ENCODE assay signal across 25 mouse cellular contexts in the genomic region with DNA sequence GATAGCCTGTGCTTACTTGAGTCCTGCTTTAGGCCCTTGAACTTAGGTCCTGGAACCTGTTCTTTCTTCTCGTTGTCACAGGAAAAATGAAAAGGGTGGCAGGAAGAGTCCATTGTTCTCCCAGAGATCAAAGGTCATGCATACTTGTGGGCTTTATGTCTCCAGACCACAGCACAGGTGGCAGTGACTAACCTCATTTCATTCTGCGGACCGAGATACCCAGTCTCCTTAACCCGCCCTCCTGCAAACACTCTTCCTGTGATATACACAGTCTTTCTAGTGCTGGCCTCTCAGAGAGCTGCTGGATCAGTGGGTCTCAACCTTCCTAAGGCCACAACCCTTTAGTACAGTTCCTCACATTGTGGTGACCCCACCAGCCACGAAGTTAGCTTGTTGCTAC. TPM values are rescaled to one million over a fixed set of nuclear protein-coding genes. Genes with fewer than 3 reads are reported as not detected.
DNase-seq lines count a peak whose midpoint lies in the region; ATAC-seq and TF ChIP-seq lines count a peak whose summit lies in the region.
"Had no signal": no experiment of that assay in that cellular context is flagged by ENCODE, and none has a peak within 500 bp of the region (broad histone marks: within the 10 kb centered on the region; RNA-seq: fewer than 3 reads in every experiment).

No protein-coding gene starts in this region.

- H3K4me1 ChIP-seq in intestine, embryonic 16.5 days (ENCODE audit: control insufficient read depth, insufficient read depth, low read length), result no peaks in the 10 kb centered on the region
- no peaks in the 10 kb centered on the region for H3K4me1 ChIP-seq in stomach, postnatal 0 days (replicated peaks; ENCODE audit: control insufficient read depth, insufficient read depth)
- H3K4me1 ChIP-seq in hindbrain, embryonic 10.5 days (replicated peaks), result no peaks in the 10 kb centered on the region
- H3K4me1 ChIP-seq: forebrain, embryonic 12.5 days had no signal

- peak; percentile 8 to 35 for DNase-seq in lung, adult 18-20 months
- no peak for DNase-seq in lung, postnatal 10 days
- DNase-seq in lung, postnatal 36 days, result peak; percentile 48
- no peak for DNase-seq in lung, postnatal 14 days
- peak; percentile 21 for DNase-seq in stomach, postnatal 0 days (ENCODE audit: low spot score)
- DNase-seq in hindbrain, embryonic 10.5 days (ENCODE audit: low spot score), result no peak
- DNase-seq: adrenal gland, adult 2 months; adrenal gland, postnatal 10 days; adrenal gland, postnatal 25 days; B cell, adult 2 months; cerebellum, adult 11 months; cerebellum, adult 18-20 months; cerebellum, adult 8-10 months; cerebellum, adult 9-11 months; cerebellum, postnatal 14 days; cerebellum, postnatal 36 days; embryo, embryonic 11 days had no signal

- TF ChIP-seq EP300 in stomach, postnatal 0 days (optimal IDR thresholded peaks at IDR 0.05), result no peak

- H3K36me3 ChIP-seq in intestine, embryonic 16.5 days (ENCODE audit: control insufficient read depth, insufficient read depth, low read length), result no peaks in the 10 kb centered on the region
- no peaks in the 10 kb centered on the region for H3K36me3 ChIP-seq in stomach, postnatal 0 days (ENCODE audit: control insufficient read depth, insufficient read depth, low read length)
- no peaks in the 10 kb centered on the region for H3K36me3 ChIP-seq in hindbrain, embryonic 10.5 days
- H3K36me3 ChIP-seq: embryonic facial prominence, embryonic 13.5 days; embryonic facial prominence, embryonic 15.5 days; forebrain, embryonic 10.5 days; forebrain, embryonic 12.5 days had no signal

- 65% methylated on average over 5 of the region's 5 CpGs for WGBS in intestine, embryonic 16.5 days
- WGBS in stomach, postnatal 0 days, result 68% methylated on average over 5 of the region's 5 CpGs
- WGBS in hindbrain, embryonic 10.5 days, result 77% methylated on average over 5 of the region's 5 CpGs

- no peaks in the 10 kb centered on the region for H3K9me3 ChIP-seq in intestine, embryonic 16.5 days (ENCODE audit: control insufficient read depth, low read length)
- H3K9me3 ChIP-seq in stomach, postnatal 0 days (ENCODE audit: control insufficient read depth, low read length), result no peaks in the 10 kb centered on the region
- no peaks in the 10 kb centered on the region for H3K9me3 ChIP-seq in hindbrain, embryonic 10.5 days
- H3K9me3 ChIP-seq: embryonic facial prominence, embryonic 13.5 days; embryonic facial prominence, embryonic 15.5 days; forebrain, embryonic 10.5 days; forebrain, embryonic 12.5 days had no signal

- H3K27me3 ChIP-seq in intestine, embryonic 16.5 days (replicated peaks; ENCODE audit: control insufficient read depth, insufficient read depth, low read length), result no peaks in the 10 kb centered on the region
- H3K27me3 ChIP-seq in stomach, postnatal 0 days (ENCODE audit: control insufficient read depth, insufficient read depth, low read length), result no peaks in the 10 kb centered on the region
- H3K27me3 ChIP-seq in hindbrain, embryonic 10.5 days (ENCODE audit: insufficient read depth, poor library complexity, severe bottlenecking), result no peaks in the 10 kb centered on the region
- H3K27me3 ChIP-seq: embryonic facial prominence, embryonic 13.5 days; embryonic facial prominence, embryonic 15.5 days; forebrain, embryonic 12.5 days had no signal

- H3K27ac ChIP-seq in intestine, embryonic 16.5 days (ENCODE audit: low read length), result no peak overlapping the region
- no peak overlapping the region for H3K27ac ChIP-seq in stomach, postnatal 0 days (replicated peaks)
- H3K27ac ChIP-seq in hindbrain, embryonic 10.5 days, result no peak overlapping the region
- H3K27ac ChIP-seq: embryonic facial prominence, embryonic 13.5 days; embryonic facial prominence, embryonic 15.5 days; forebrain, embryonic 10.5 days; forebrain, embryonic 12.5 days had no signal

- H3K4me2 ChIP-seq in intestine, embryonic 16.5 days (ENCODE audit: low read depth, low read length), result no peak overlapping the region
- H3K4me2 ChIP-seq in stomach, postnatal 0 days (replicated peaks; ENCODE audit: low read depth), result no peak overlapping the region
- H3K4me2 ChIP-seq: embryonic facial prominence, embryonic 13.5 days; embryonic facial prominence, embryonic 15.5 days; forebrain, embryonic 12.5 days had no signal

- H3K4me3 ChIP-seq in intestine, embryonic 16.5 days (ENCODE audit: low read length), result no peak overlapping the region
- no peak overlapping the region for H3K4me3 ChIP-seq in stomach, postnatal 0 days (ENCODE audit: low read depth, low read length)
- no peak overlapping the region for H3K4me3 ChIP-seq in hindbrain, embryonic 10.5 days
- H3K4me3 ChIP-seq: embryonic facial prominence, embryonic 13.5 days; embryonic facial prominence, embryonic 15.5 days; erythroblast, embryonic 14.5 days; forebrain, embryonic 10.5 days; forebrain, embryonic 12.5 days had no signal

- TF ChIP-seq CTCF in stomach, postnatal 0 days (IDR thresholded peaks at IDR 0.05; ENCODE audit: low read depth), result no peak

- peak; percentile 26; the same call in 1 of the 2 replicates for ATAC-seq in intestine, embryonic 16.5 days
- ATAC-seq in stomach, postnatal 0 days (ENCODE audit: low FRiP score, low TSS enrichment), result peak; percentile 69; the same call in 1 of the 2 replicates
- ATAC-seq in frontal cortex, adult (ENCODE audit: low TSS enrichment), result no peak
- ATAC-seq: forebrain, embryonic 14.5 days had no signal

- no peak overlapping the region for H3K9ac ChIP-seq in intestine, embryonic 16.5 days (ENCODE audit: low read depth, low read length)
- H3K9ac ChIP-seq in stomach, postnatal 0 days (ENCODE audit: low read length), result no peak overlapping the region
- H3K9ac ChIP-seq: embryonic facial prominence, embryonic 13.5 days; embryonic facial prominence, embryonic 15.5 days; forebrain, embryonic 12.5 days had no signal

RNA-seq across cellular contexts. Expression of a gene that starts 17.6 kb away (rescaled TPM):
- 5.1 and 8.9 TPM in 2 replicates for polyA plus RNA-seq in intestine, embryonic 16.5 days (2015; fragmentation: Nextera tagmentation; extraction: Ambion mirVana)
- polyA plus RNA-seq in stomach, postnatal 0 days (2015; fragmentation: Nextera tagmentation; extraction: Ambion mirVana), result 8.2 and 8.8 TPM in 2 replicates
- polyA plus RNA-seq in hindbrain, embryonic 10.5 days (2016; fragmentation: Nextera tagmentation; extraction: Ambion mirVana), result 21.2 and 30.5 TPM in 2 replicates
- polyA plus RNA-seq: erythroblast, embryonic 14.5 days had no signal

Comparison
In these comparisons a context has a peak if more than half of its experiments do, and no peak if none do; other contexts are left out.
1. DNase-seq: peak in lung, adult 18-20 months (2 of 2), lung, postnatal 36 days (single experiment) and stomach, postnatal 0 days (single experiment); none in lung, postnatal 10 days (single experiment), lung, postnatal 14 days (single experiment) and hindbrain, embryonic 10.5 days (single experiment).